Mouse (Mus musculus): ENCODE measurements around the gene Adra2a.

- TF ChIP-seq CTCF (IDR thresholded peaks at IDR 0.05; ENCODE audit: extremely low read depth, insufficient read depth, low read length) (no peak), POLR2A (IDR thresholded peaks at IDR 0.05; ENCODE audit: extremely low read depth, insufficient read depth, low read length) (no peak)
Observed at GRCm38 (mm10) chr19:54040356-54041028, 3.5 kb upstream of the Adra2a start.
